Mouse (Mus musculus) heart, embryonic 10.5 days (tissue): ENCODE data around the gene Tnf. TPM values are rescaled to one million over a fixed set of nuclear protein-coding genes. Genes with fewer than 3 reads are reported as not detected.

Source experiments
- DNase-seq: peaks from one replicate; pipeline ENCODE4 v3.0.0-alpha.2; 2017; ENCODE audit warnings: low spot score
- H3K27ac ChIP-seq: fragments of 300-500 bp; sonication (generic); 2 replicates; pipeline ENCODE4 v1.5.1; 2016; ENCODE audit warnings: mild to moderate bottlenecking
- H3K27me3 ChIP-seq: fragments of 300-500 bp; sonication (generic); 2 replicates; pipeline ENCODE4 v1.6.1; 2016; ENCODE audit warnings: mild to moderate bottlenecking; ENCODE audit not compliant: poor library complexity, insufficient read depth, severe bottlenecking
- H3K36me3 ChIP-seq: fragments of 300-500 bp; sonication (generic); 2 replicates; pipeline ENCODE4 v1.6.1; 2016; ENCODE audit warnings: mild to moderate bottlenecking, moderate library complexity
- H3K4me1 ChIP-seq: fragments of 300-500 bp; sonication (generic); 2 replicates; pipeline ENCODE4 v1.6.1; 2016; ENCODE audit warnings: mild to moderate bottlenecking
- H3K4me3 ChIP-seq: fragments of 300-500 bp; sonication (generic); 2 replicates; pipeline ENCODE4 v1.5.1; 2016; ENCODE audit warnings: mild to moderate bottlenecking, moderate library complexity
- H3K9me3 ChIP-seq: fragments of 300-500 bp; sonication (generic); 2 replicates; pipeline ENCODE4 v1.6.1; 2016; ENCODE audit warnings: mild to moderate bottlenecking, moderate library complexity
- WGBS: fragments of 180-500 bp; shearing (Covaris S2); methylation state at CpG from one replicate; pipeline ENCODE4 v1.1.7; 2016; 5-methylcytosine and 5-hydroxymethylcytosine counted together
- polyA plus RNA-seq: library from polyadenylated mRNA; unstranded; fragments of >200 nt; fragmentation: Nextera tagmentation; extraction: Ambion mirVana; gene quantifications from 2 replicates; pipeline ENCODE4 v1.2.1, GENCODE M21; 2016

Tnf gene
- polyA plus RNA-seq, 1 experiment from 2014 or later, result 0.15 TPM

GRCm38 (mm10) chr17:35172445-35173234 is 29.2 kb downstream of the Tnf start:
- Histone ChIP-seq H3K4me3 (no peak overlapping the region), H3K27ac (no peak overlapping the region), H3K9me3 (no peaks in the 10 kb centered on the region), H3K27me3 (peaks cover 15% of the 10 kb centered on the region; the same call in 1 of the 2 replicates), H3K4me1 (no peaks in the 10 kb centered on the region), H3K36me3 (no peaks in the 10 kb centered on the region)
- WGBS, result 64% methylated on average over 11 of the region's 11 CpGs
- DNase-seq, result no peak

GRCm38 (mm10) chr17:35168541-35169207 is 33.1 kb downstream of the Tnf start:
- no peak for DNase-seq
- 22% methylated on average over 4 of the region's 4 CpGs for WGBS
- no peak overlapping the region for H3K27ac ChIP-seq

GRCm38 (mm10) chr17:35167794-35168193 is 34.0 kb downstream of the Tnf start:
- H3K27me3 ChIP-seq, result peaks cover 11% of the 10 kb centered on the region; the same call in 1 of the 2 replicates
- no peak for DNase-seq
- H3K36me3 ChIP-seq, result peaks cover under 1% of the 10 kb centered on the region; the same call in 1 of the 2 replicates
- no peak overlapping the region for H3K4me3 ChIP-seq
- H3K9me3 ChIP-seq, result no peaks in the 10 kb centered on the region
- WGBS, result 86% methylated on average over 7 of the region's 7 CpGs
- H3K27ac ChIP-seq, result no peak overlapping the region
- peaks cover 17% of the 10 kb centered on the region for H3K4me1 ChIP-seq

More at GRCm38 (mm10) chr17:35168541-35169207, 33.1 kb downstream of the Tnf start:
- no peaks in the 10 kb centered on the region for H3K36me3 ChIP-seq
- H3K4me1 ChIP-seq, result peaks cover 9% of the 10 kb centered on the region; the same call in 1 of the 2 replicates
- H3K9me3 ChIP-seq, result no peaks in the 10 kb centered on the region
- peaks cover 15% of the 10 kb centered on the region; the same call in 1 of the 2 replicates for H3K27me3 ChIP-seq
- no peak overlapping the region for H3K4me3 ChIP-seq

- peaks cover 26% of the 10 kb centered on the region for H3K4me1 ChIP-seq
- peaks cover 13% of the 10 kb centered on the region for H3K36me3 ChIP-seq
- H3K4me3 ChIP-seq, result no peak overlapping the region
- DNase-seq, result no peak
- H3K27me3 ChIP-seq, result no peaks in the 10 kb centered on the region
- H3K27ac ChIP-seq, result peak overlapping the region; percentile 100
- no peaks in the 10 kb centered on the region for H3K9me3 ChIP-seq
- WGBS, result 71% methylated on average over 8 of the region's 8 CpGs
Observed at GRCm38 (mm10) chr17:35166352-35167035, 35.3 kb downstream of the Tnf start.

- 29% methylated on average over 12 of the region's 12 CpGs for WGBS
- Histone ChIP-seq H3K9me3 (no peaks in the 10 kb centered on the region), H3K36me3 (peaks cover 22% of the 10 kb centered on the region), H3K27ac (peak overlapping the region; percentile 100), H3K4me3 (peak overlapping the region; percentile 98), H3K27me3 (no peaks in the 10 kb centered on the region), H3K4me1 (peaks cover 26% of the 10 kb centered on the region)
- DNase-seq, result no peak
Observed at GRCm38 (mm10) chr17:35165451-35166155, 36.2 kb downstream of the Tnf start.

GRCm38 (mm10) chr17:35164568-35165450 is 37.0 kb downstream of the Tnf start, which contains the start of gene Prrc2a:
TSS of gene Prrc2a (minus strand) at chr17:35164897.
- Histone ChIP-seq H3K4me1 (peaks cover 26% of the 10 kb centered on the region), H3K27me3 (no peaks in the 10 kb centered on the region), H3K27ac (peak within 1 kb of the TSS; percentile 100), H3K9me3 (no peaks in the 10 kb centered on the region), H3K36me3 (peaks cover 30% of the 10 kb centered on the region), H3K4me3 (peak within 1 kb of the TSS; percentile 98)
- DNase-seq, result peak; percentile 99
- WGBS, result under 1% methylated on average over 76 of the region's 89 CpGs

GRCm38 (mm10) chr17:35164218-35164567 is 37.6 kb downstream of the Tnf start:
- H3K4me1 ChIP-seq, result peaks cover 26% of the 10 kb centered on the region
- H3K9me3 ChIP-seq, result no peaks in the 10 kb centered on the region
- DNase-seq, result no peak
- WGBS, result 4% methylated on average over 28 of the region's 28 CpGs
- H3K4me3 ChIP-seq, result peak overlapping the region; percentile 98
- peak overlapping the region; percentile 100 for H3K27ac ChIP-seq
- H3K27me3 ChIP-seq, result no peaks in the 10 kb centered on the region
- peaks cover 36% of the 10 kb centered on the region for H3K36me3 ChIP-seq

- WGBS, result 16% methylated on average over 8 of the region's 8 CpGs
- no peaks in the 10 kb centered on the region for H3K27me3 ChIP-seq
- peak overlapping the region; percentile 100 for H3K27ac ChIP-seq
- no peak for DNase-seq
- H3K9me3 ChIP-seq, result no peaks in the 10 kb centered on the region
- peaks cover 26% of the 10 kb centered on the region for H3K4me1 ChIP-seq
- peak overlapping the region; percentile 98 for H3K4me3 ChIP-seq
- peaks cover 43% of the 10 kb centered on the region for H3K36me3 ChIP-seq
Observed at GRCm38 (mm10) chr17:35163326-35164081, 38.3 kb downstream of the Tnf start.

GRCm38 (mm10) chr17:35162730-35163129 is 39.1 kb downstream of the Tnf start:
- Histone ChIP-seq H3K27me3 (no peaks in the 10 kb centered on the region), H3K27ac (peak overlapping the region; percentile 62; the same call in 1 of the 2 replicates), H3K4me3 (peak overlapping the region; percentile 98), H3K9me3 (no peaks in the 10 kb centered on the region), H3K4me1 (peaks cover 26% of the 10 kb centered on the region), H3K36me3 (peaks cover 51% of the 10 kb centered on the region)
- DNase-seq, result no peak
- 69% methylated on average over 12 of the region's 12 CpGs for WGBS

- no peak for DNase-seq
- 78% methylated on average over 14 of the region's 14 CpGs for WGBS
- peaks cover 26% of the 10 kb centered on the region for H3K4me1 ChIP-seq
- no peaks in the 10 kb centered on the region for H3K9me3 ChIP-seq
- H3K27me3 ChIP-seq, result no peaks in the 10 kb centered on the region
- peak overlapping the region; percentile 98 for H3K4me3 ChIP-seq
- no peak overlapping the region for H3K27ac ChIP-seq
- H3K36me3 ChIP-seq, result peaks cover 57% of the 10 kb centered on the region
Observed at GRCm38 (mm10) chr17:35162121-35162520, 39.7 kb downstream of the Tnf start.

GRCm38 (mm10) chr17:35161421-35161820 is 40.4 kb downstream of the Tnf start:
- H3K4me1 ChIP-seq, result peaks cover 24% of the 10 kb centered on the region
- no peaks in the 10 kb centered on the region for H3K27me3 ChIP-seq
- no peak overlapping the region for H3K4me3 ChIP-seq
- no peak overlapping the region for H3K27ac ChIP-seq
- no peak for DNase-seq
- H3K36me3 ChIP-seq, result peaks cover 64% of the 10 kb centered on the region
- 89% methylated on average over 11 of the region's 11 CpGs for WGBS
- H3K9me3 ChIP-seq, result no peaks in the 10 kb centered on the region
